Mouse (Mus musculus) inflammation-experienced regulatory T-cells (primary cell): ENCODE measurements around the gene Dstyk. TPM values are rescaled to one million over a fixed set of nuclear protein-coding genes. Genes with fewer than 3 reads are reported as not detected.

Source experiments
- polyA plus RNA-seq, 2 experiments: library from polyadenylated mRNA; unstranded; fragments of 100-300 nt; shearing (Covaris generic); gene quantifications; one replicate each; pipeline ENCODE4 v1.2.1; 2017

Gene Dstyk
- 1 to 10 TPM; 6.2 to 7.2 TPM for polyA plus RNA-seq

GRCm38 (mm10) chr1:132417319-132418251 is at the start of gene Dstyk:
Gene Dstyk, plus strand, starts transcription at chr1:132417555.

DNA sequence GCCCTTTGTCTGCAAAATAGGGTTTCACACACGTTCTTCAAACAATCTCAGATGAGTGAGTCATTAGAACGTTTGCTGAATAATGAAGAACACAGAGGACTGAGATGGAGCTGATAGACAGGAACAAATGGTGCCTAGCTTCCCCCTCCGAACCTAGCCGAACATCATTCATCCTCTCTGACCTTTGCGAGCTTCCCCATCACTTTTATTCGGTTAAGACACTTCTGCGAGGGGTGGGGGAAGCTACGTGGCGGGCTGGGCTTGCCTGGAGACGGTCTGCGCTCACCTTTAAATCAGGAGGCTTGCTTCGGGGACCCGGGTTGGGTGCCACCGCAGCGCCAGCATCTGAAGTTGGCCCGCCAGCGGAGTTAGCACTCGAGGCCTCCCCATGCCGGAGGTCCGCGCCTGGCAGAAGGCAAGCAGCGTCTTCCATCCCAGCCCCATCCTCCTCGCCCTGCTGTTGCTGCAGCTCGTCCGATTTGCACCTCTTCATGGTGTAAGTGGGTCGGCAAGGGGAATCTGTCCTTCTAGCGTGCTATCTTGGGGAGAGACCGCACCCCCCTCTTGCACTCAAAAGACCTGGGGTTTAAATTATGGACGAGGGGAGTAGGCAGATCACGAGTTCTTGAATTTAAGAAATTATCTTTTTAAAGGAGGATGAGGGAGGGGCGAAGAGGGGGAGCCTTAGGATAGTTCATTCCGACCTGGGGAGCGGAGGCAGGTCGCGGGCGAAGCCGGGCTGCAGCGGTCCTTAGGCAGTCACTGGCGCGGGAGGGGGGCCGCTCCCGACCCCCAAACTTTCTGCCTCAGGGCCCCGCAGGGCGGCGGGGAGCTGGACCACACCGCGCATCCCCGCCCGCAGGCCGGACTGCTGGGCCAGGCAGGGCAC is 26.4 kb upstream of the Dstyk start, which contains the start of gene Tmcc2:
Gene Tmcc2, minus strand, starts transcription at position 591 of the 889 bp plus-strand sequence.

DNA sequence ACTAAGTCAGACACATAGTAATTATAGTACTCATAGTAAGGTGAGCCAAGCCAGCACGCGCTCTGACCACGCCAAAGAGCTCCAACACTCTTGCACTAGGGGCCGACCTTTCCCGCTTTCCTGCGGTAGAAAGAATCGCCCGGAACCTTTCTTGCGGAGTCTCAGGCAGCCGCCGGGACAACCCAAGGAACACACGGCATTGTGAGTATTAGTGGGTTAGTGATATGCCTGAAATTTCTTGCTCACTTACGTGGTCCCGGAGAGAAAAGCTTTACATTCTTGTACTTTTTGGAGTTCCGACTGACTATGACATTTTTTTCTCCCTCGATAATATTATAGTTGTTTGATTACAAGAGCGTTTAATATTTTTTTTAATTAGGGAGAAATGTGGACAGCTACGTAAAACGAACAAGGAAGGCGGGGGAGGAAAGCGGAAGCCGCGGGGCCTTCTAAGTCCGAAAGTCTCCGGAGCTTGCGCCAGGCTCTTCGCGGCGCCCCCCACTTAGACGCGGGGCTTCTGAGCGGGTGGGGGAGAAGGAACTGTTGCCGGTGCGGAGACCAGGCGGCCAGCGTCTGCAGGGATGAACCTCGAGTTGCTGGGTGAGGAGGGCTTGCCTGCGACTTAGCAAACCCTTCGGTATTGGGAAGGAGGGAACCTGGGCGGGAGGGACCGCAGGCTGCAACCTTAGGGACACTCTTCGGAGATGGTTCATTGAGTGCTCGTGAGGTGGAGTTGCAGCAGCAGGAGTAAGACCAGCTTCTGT is 59.8 kb downstream of the Dstyk start, which contains the start of gene Rbbp5:
Gene Rbbp5, plus strand, starts transcription at position 438 of the 764 bp plus-strand sequence.

DNA sequence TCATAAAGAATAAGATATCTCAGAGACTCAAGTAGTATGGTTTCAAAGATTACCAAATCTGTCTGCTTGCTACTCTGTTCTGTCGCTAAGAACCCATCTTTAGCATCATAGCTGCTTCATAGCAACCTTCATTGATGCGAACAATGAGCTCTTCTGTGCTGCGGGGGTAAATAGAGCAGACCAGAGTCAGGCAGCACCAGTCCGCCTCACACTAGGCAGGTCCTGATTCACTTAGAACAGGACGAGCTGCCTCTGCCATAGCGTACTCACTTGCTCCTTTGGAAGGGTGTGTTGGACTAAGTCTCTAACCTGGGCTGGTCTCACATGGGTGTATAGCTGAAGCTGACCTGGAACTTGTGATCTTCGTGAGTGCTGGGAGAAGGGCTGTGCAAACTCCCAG is 88.7 kb downstream of the Dstyk start, which contains the start of gene Tmem81:
Gene Tmem81, plus strand, starts transcription at position 173 of the 400 bp plus-strand sequence.

Other genes starting within 250 kb of the Dstyk start
- under 1 TPM in 1 of 2 experiments, not detected in 1; 0.44 TPM for gene Lemd1, start 226.1 kb upstream of the Dstyk start, polyA plus RNA-seq
- gene AC124108.1, start 226.1 kb upstream of the Dstyk start, polyA plus RNA-seq, result under 1 TPM in 1 of 2 experiments, not detected in 1; 0.02 TPM
- gene Gm10188, start 187.8 kb upstream of the Dstyk start, polyA plus RNA-seq, result not detected
- under 1 TPM in 1 of 2 experiments, not detected in 1; 0.05 TPM for gene Klhdc8a, start 118.9 kb upstream of the Dstyk start, polyA plus RNA-seq
- gene Nuak2, start 101.4 kb upstream of the Dstyk start, polyA plus RNA-seq, result 1 to 10 TPM; 5.4 to 6.3 TPM
- gene Tmcc2, start 26.3 kb upstream of the Dstyk start, polyA plus RNA-seq, result 1 to 10 TPM in 1 of 2 experiments, under 1 TPM in 1; 0.34 to 3.9 TPM
- gene Rbbp5, start 59.8 kb downstream of the Dstyk start, polyA plus RNA-seq, result 10 to 100 TPM; 56.8 to 79.8 TPM
- gene Tmem81, start 88.7 kb downstream of the Dstyk start, polyA plus RNA-seq, result 10 to 100 TPM in 1 of 2 experiments, 1 to 10 TPM in 1; 7.8 to 11.3 TPM
- gene Cntn2, start 125.7 kb downstream of the Dstyk start, polyA plus RNA-seq, result 1 to 10 TPM in 1 of 2 experiments, under 1 TPM in 1; 0.08 to 1.1 TPM